Mouse (Mus musculus): ENCODE measurements around the gene Gm11060. TPM values are rescaled to one million over a fixed set of nuclear protein-coding genes. Genes with fewer than 3 reads are reported as not detected.
A peak's percentile ranks its signal among the peaks of the same experiment; 100 is the strongest.

Gene Gm11060
- polyA plus RNA-seq, 1 experiment from 2014 or later: not detected

DNA sequence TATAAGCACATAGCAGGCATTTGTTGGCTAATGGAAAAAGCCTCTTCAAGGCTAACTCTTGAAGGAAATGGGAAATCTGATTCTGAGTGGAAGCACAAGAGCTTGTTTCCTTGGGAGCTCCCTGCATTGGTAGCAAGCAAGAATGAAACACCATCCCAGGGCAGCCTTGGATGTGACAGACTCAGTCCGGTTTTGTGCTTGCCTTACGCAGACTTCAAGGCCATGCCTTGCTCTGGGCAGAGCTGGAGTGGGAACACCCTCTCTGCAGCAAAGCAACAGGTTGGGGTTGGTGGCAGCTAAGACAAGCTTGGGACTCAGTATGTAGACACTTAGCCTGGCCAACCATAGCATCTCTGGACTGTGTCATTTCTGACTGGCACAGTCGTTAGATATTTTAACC, 5.7 kb upstream of the Gm11060 start:
- Histone ChIP-seq H3K9ac (no peak overlapping the region), H3K36me3 (no peaks in the 10 kb centered on the region), H3K9me3 (no peaks in the 10 kb centered on the region), H3K27ac (no peak overlapping the region), H3K4me2 (no peak overlapping the region), H3K4me1 (peaks cover 20% of the 10 kb centered on the region), H3K27me3 (no peaks in the 10 kb centered on the region), H3K4me3 (no peak overlapping the region)
- no peak for ATAC-seq (ENCODE audit: insufficient number of reproducible peaks, low FRiP score, low TSS enrichment, low read depth)
- 90% methylated on average over 3 of the region's 3 CpGs for WGBS

DNA sequence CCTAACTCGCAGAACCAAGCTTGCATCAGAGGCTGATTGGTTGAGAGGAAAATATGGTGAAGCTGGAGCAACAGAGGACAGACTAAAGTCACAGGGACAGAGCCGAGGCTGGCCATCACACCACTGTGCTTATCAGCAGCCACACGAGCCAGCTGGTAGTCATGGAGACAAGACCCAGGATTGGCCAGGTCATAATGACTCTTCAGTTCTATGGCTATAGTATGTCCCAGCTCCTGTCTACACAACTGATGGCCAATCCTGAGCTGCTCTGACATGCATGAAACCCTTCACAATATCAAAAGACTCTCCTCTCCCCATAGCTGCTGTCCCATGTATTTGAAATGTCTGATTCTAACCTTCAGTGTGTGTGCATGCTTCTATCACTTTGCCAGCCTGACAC, 3.8 kb upstream of the Gm11060 start:
- Histone ChIP-seq H3K36me3 (no peaks in the 10 kb centered on the region), H3K27ac (no peak overlapping the region), H3K4me3 (no peak overlapping the region), H3K9me3 (no peaks in the 10 kb centered on the region), H3K27me3 (no peaks in the 10 kb centered on the region), H3K4me1 (peaks cover 21% of the 10 kb centered on the region), H3K9ac (no peak overlapping the region), H3K4me2 (no peak overlapping the region)
- ATAC-seq (ENCODE audit: insufficient number of reproducible peaks, low FRiP score, low TSS enrichment, low read depth): no peak
- 86% methylated on average over 3 of the region's 3 CpGs for WGBS

DNA sequence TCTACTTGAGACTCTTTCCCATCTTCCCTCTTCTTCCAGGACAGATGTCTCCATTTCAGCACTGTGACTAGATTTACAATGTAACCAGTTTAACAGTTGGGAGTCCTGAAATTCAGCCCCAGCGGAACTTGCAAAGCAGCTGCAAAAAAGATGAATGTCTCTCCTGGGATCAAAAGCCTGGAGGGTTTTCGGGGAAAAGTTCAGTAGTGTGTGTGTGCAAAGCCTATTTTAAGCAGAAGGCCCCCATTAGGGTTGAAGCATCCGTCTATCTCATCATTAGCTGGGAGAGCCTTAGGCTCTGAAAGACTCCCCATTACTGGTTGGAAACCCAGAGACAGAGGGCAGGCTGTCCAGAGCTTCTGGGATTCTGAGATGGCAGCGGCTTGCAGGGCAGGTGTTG, 2.7 kb upstream of the Gm11060 start:
- ATAC-seq (ENCODE audit: insufficient number of reproducible peaks, low FRiP score, low TSS enrichment, low read depth): no peak
- 0 out of 2 replicates have a peak overlapping the region, but pooled peaks have one; percentile 24 for H3K27ac ChIP-seq

DNA sequence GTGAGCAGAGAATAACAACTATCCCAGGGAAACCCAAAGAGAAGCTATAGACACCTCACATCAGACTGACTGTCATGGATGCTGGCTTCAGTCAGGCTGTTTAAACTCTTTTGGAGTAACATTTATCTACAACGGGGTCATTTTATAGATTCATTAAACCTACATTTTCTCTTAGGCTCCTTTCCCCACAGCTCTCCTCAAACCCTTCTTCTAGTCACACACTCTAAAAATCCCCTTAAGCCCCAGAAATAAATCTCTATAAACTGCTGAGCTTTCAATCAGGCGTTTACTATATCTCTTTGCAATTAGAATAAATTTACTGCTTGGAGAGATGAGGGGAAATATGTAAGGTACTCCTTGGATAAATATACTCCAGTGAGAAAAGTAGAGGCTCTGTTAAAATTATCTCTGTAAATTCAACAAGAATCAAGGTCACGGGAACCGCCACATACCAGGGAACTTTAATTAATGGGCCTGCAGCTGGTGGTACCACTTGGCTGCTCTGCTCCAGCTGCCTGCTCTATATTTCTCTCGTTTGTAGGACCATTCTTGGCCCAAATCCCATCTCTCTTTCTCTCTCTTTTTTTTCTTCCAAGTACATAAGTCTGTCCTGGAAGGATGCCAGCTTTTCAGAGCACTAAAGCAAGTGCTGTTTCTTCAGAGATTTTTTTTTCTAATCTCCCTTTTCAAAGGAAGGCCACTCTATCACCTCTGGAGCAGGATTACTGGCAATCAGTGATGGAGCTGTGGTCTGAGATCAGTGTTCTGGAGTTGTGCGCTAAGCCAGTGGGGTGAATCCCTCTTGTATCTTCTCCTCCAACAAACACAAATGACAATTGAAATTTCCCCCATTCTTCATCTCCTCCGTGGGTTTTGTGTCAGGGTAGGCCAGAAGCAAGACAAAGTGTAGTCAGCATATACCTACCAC, 2.0 kb upstream of the Gm11060 start:
- WGBS: 23% methylated on average over 7 of the region's 7 CpGs
- no peak overlapping the region for H3K9ac ChIP-seq

More for the DNA sequence above, 2.7 kb upstream of the Gm11060 start:
- no peaks in the 10 kb centered on the region for H3K36me3 ChIP-seq
- H3K27me3 ChIP-seq: no peaks in the 10 kb centered on the region
- H3K9ac ChIP-seq: no peak overlapping the region
- 33% methylated on average over 4 of the region's 4 CpGs for WGBS
- H3K4me3 ChIP-seq: no peak overlapping the region
- no peaks in the 10 kb centered on the region for H3K9me3 ChIP-seq
- H3K4me2 ChIP-seq: no peak overlapping the region
- H3K4me1 ChIP-seq: peaks cover 21% of the 10 kb centered on the region

DNA sequence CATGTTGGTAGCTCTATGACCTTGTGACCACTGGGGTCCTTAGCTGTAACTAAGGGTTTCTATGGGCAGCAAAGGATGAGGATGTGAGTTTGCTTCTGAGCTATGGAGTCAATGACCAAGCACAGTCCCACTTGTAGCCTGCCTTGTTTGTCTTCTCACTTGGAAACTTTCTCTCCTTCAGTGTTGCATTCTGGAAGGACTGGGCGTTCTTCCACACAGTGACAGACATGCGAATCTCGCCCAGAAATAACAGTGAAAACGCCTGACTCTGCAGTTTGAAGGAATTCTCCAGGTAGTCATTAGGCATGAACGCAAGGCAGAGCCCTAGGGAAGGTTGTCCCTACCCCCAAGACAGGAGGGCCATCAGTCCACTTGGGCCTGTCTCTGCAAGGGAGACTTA, 827 bp upstream of the Gm11060 start:
- Histone ChIP-seq H3K9ac (no peak overlapping the region), H3K4me1 (peaks cover 21% of the 10 kb centered on the region), H3K36me3 (no peaks in the 10 kb centered on the region), H3K27ac (no peak overlapping the region), H3K9me3 (no peaks in the 10 kb centered on the region), H3K4me3 (no peak overlapping the region), H3K27me3 (no peaks in the 10 kb centered on the region), H3K4me2 (no peak overlapping the region)
- 64% methylated on average over 5 of the region's 5 CpGs for WGBS
- ATAC-seq (ENCODE audit: insufficient number of reproducible peaks, low FRiP score, low TSS enrichment, low read depth): no peak

More for the DNA sequence above, 2.0 kb upstream of the Gm11060 start:
- Histone ChIP-seq H3K4me1 (peaks cover 21% of the 10 kb centered on the region), H3K36me3 (no peaks in the 10 kb centered on the region), H3K4me2 (no peak overlapping the region), H3K9me3 (no peaks in the 10 kb centered on the region), H3K4me3 (no peak overlapping the region), H3K27ac (peak overlapping the region; percentile 24; the same call in 1 of the 2 replicates), H3K27me3 (no peaks in the 10 kb centered on the region)
- no peak for ATAC-seq (ENCODE audit: insufficient number of reproducible peaks, low FRiP score, low TSS enrichment, low read depth)

DNA sequence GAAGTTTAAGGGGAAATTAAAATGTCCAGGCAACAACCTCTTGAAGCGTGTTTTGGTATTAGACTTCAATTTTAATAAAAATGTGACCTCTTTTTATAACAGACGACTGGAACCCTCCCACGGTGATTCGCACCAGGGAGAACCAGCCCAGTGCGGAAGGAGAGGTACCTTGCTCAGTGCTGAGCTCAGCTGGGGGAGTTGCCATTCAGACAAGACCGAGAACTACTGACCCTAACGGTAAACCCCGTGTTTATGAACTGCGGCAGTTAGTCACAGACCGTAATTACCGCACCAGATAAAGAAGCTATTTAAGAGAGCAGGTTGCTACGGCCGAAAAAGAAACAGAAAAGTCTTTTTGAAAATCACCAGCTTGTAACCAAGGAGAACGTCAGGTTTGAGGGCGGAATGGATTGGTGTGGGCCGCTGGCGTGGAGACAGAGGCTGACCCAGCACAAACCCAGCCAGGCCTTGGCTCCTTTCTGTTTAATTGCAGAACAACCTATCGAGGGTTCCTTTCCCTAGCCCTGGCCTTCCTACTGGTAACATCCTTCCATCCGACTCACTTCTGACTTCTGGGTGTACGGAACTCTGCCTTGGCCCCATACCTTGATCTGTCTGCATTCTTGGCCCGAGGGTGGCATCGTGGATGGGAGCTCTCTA, 5.6 kb downstream of the Gm11060 start:
- ATAC-seq (ENCODE audit: insufficient number of reproducible peaks, low FRiP score, low TSS enrichment, low read depth): no peak; the same call in 1 of the 2 replicates
- H3K9ac ChIP-seq: no peak overlapping the region
- H3K9me3 ChIP-seq: no peaks in the 10 kb centered on the region
- no peak overlapping the region for H3K4me3 ChIP-seq
- no peaks in the 10 kb centered on the region for H3K36me3 ChIP-seq
- no peaks in the 10 kb centered on the region for H3K27me3 ChIP-seq
- no peak overlapping the region for H3K4me2 ChIP-seq
- H3K4me1 ChIP-seq: no peaks in the 10 kb centered on the region
- H3K27ac ChIP-seq: no peak overlapping the region
- WGBS: 72% methylated on average over 22 of the region's 22 CpGs

DNA sequence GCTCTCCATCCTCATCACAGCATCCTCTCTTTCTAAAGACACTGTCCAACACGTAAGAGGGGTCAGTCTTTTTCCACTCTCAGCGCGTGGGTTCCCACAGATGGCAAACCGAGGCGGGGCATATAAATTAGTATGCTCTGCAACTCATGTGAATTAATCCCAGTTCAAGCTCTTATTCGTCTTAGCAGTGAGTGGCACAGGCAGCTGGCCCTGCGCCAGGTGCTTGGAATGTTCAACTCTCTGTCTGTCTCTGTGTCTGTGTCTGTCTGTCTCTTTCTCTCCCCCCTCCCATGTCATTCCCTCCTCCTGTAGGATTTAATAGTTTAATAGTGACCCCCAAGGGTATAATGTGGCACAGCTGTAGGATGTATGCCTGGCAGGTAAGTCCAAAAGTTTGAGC, 7.6 kb downstream of the Gm11060 start:
- Histone ChIP-seq H3K9ac (no peak overlapping the region), H3K36me3 (no peaks in the 10 kb centered on the region), H3K27me3 (no peaks in the 10 kb centered on the region), H3K4me2 (no peak overlapping the region), H3K4me1 (no peaks in the 10 kb centered on the region), H3K4me3 (no peak overlapping the region), H3K9me3 (no peaks in the 10 kb centered on the region), H3K27ac (no peak overlapping the region)
- no peak for ATAC-seq (ENCODE audit: insufficient number of reproducible peaks, low FRiP score, low TSS enrichment, low read depth)
- WGBS: 55% methylated on average over 7 of the region's 7 CpGs

DNA sequence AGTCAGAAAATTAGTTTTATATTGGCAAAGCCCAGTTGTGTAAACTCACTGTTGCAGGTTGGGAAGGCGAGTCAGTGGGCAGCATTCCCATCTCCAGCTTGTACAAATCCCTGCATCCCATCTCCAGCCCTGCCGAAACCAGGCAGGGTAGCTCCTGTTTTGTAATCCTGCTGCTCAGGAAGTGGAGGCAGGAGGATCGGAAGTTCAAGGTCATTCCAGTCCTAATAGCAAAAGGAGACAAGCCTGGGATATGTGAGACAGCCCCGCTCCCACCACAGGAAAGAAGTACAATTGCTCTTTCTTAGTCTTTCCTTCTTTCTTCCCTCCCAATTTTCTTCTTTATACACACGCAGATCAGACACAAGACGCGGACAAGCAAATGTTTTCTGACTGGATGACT, 8.7 kb downstream of the Gm11060 start:
- Histone ChIP-seq H3K36me3 (no peaks in the 10 kb centered on the region), H3K4me3 (no peak overlapping the region), H3K27me3 (no peaks in the 10 kb centered on the region), H3K4me1 (no peaks in the 10 kb centered on the region), H3K9ac (no peak overlapping the region), H3K9me3 (no peaks in the 10 kb centered on the region), H3K4me2 (no peak overlapping the region), H3K27ac (no peak overlapping the region)
- no peak for ATAC-seq (ENCODE audit: insufficient number of reproducible peaks, low FRiP score, low TSS enrichment, low read depth)
- WGBS: 58% methylated on average over 7 of the region's 7 CpGs

DNA sequence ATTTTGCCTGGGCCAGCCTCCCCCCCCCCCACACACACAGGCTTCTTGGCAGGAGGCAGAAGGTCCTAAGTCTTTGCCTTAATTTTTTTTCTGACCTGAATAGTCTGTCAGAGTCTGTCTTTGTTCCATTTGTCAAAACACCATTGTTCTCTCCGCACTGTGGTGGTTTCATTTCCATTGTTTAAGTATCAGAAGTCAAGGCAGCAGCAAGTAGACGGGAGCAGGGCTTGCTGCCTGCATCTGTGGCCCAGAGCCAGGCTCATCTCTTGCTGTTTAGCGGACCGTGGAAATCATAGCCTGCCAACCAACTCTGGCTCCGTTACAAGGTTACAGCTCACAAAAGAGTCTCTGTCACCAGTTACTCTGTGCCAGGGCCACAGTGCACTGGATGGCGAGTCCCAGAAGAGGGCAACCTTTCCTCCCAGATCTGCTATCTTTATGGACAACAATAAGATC, 16.9 kb downstream of the Gm11060 start:
- no peak overlapping the region for H3K27ac ChIP-seq
- no peak overlapping the region for H3K4me2 ChIP-seq
- no peak overlapping the region for H3K9ac ChIP-seq
- WGBS: 36% methylated on average over 6 of the region's 6 CpGs
- no peaks in the 10 kb centered on the region for H3K9me3 ChIP-seq
- peaks cover 18% of the 10 kb centered on the region for H3K27me3 ChIP-seq
- no peaks in the 10 kb centered on the region for H3K36me3 ChIP-seq
- no peaks in the 10 kb centered on the region for H3K4me1 ChIP-seq
- no peak for ATAC-seq (ENCODE audit: insufficient number of reproducible peaks, low FRiP score, low TSS enrichment, low read depth)
- no peak overlapping the region for H3K4me3 ChIP-seq

DNA sequence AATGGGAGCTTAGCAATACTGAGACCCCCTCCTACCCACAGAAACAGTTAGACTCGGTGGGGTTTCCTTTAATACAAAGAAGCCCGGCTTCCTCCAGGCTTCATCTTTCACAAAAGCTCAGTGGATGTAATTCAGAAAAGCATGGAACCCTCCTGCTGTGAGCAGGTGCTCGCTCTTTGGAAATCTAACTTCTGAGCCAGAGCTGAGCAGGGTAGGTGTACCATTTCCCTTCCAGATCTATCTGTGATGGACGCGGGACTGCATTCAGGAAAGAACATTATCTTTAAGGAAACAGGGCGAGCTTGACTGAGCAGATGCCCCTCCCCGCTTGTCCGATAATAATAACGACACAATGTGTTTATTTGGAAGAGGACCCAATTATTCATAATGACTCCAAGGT, 22.3 kb downstream of the Gm11060 start:
- no peak overlapping the region for H3K9ac ChIP-seq
- WGBS: 40% methylated on average over 9 of the region's 9 CpGs
- no peaks in the 10 kb centered on the region for H3K4me1 ChIP-seq
- no peak overlapping the region for H3K27ac ChIP-seq
- H3K27me3 ChIP-seq: peaks cover 57% of the 10 kb centered on the region
- no peaks in the 10 kb centered on the region for H3K36me3 ChIP-seq
- H3K4me2 ChIP-seq: no peak overlapping the region
- H3K4me3 ChIP-seq: no peak overlapping the region
- no peak for ATAC-seq (ENCODE audit: insufficient number of reproducible peaks, low FRiP score, low TSS enrichment, low read depth)
- no peaks in the 10 kb centered on the region for H3K9me3 ChIP-seq

DNA sequence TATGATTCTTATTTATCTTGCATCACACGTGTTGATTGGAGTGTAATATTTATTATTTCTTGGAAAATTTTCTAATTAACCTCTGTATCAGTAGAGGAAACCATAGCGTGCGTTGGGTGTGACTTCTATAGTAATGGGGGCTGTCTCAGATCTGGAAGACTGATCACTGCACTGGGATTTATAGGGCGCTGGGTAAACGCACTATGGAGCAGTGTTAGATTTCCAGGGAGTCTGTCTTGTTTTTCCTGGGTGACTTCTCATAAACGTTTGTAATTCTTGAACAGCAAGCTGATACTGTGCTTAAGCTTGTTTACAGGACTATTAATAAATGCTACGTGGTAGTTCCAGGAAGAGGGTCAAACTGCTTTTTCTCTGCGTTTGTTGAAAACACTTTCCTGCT, 25.9 kb downstream of the Gm11060 start:
- peaks cover under 1% of the 10 kb centered on the region; the same call in 1 of the 2 replicates for H3K4me1 ChIP-seq
- ATAC-seq (ENCODE audit: insufficient number of reproducible peaks, low FRiP score, low TSS enrichment, low read depth): no peak
- no peak overlapping the region for H3K4me3 ChIP-seq
- H3K27ac ChIP-seq: no peak overlapping the region
- no peaks in the 10 kb centered on the region for H3K9me3 ChIP-seq
- H3K36me3 ChIP-seq: no peaks in the 10 kb centered on the region
- H3K4me2 ChIP-seq: no peak overlapping the region
- 44% methylated on average over 8 of the region's 8 CpGs for WGBS
- no peak overlapping the region for H3K9ac ChIP-seq
- peaks cover 81% of the 10 kb centered on the region for H3K27me3 ChIP-seq

DNA sequence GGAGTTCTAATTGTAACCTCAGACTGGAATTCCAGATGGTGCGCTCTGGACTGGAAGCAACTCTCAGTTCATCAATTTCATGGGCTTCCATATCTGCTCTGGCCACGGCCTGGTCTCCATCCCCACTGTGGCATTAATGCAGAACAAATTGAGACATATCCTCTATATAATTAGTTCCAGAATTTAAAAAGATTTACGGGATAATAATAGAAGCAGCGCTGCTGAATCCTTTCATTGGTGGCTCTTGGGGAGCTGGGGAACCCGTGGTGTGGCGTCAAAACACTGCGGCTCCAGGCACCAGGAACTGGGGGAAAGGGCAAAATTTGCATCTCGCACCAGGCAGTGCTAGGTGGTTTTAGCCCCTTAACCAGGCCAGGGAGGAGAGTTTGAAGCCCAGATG, 30.4 kb downstream of the Gm11060 start:
- Histone ChIP-seq H3K9me3 (no peaks in the 10 kb centered on the region), H3K9ac (no peak overlapping the region), H3K4me3 (no peak overlapping the region), H3K27me3 (peaks cover 92% of the 10 kb centered on the region), H3K4me2 (no peak overlapping the region), H3K4me1 (peaks cover 25% of the 10 kb centered on the region), H3K36me3 (no peaks in the 10 kb centered on the region), H3K27ac (no peak overlapping the region)
- WGBS: 7% methylated on average over 8 of the region's 8 CpGs
- ATAC-seq (ENCODE audit: insufficient number of reproducible peaks, low FRiP score, low TSS enrichment, low read depth): no peak

Measured in limb, embryonic 15.5 days (tissue).